Mouse (Mus musculus): ENCODE data around the gene Npas3.

Gene Npas3

GRCm38 (mm10) chr12:54067886-54068756 is 819.6 kb downstream of the Npas3 start:
- peak; percentile 73 to 81 for DNase-seq

GRCm38 (mm10) chr12:54068757-54069146 is 820.3 kb downstream of the Npas3 start:
- no peak for DNase-seq

GRCm38 (mm10) chr12:54074012-54074411 is 825.5 kb downstream of the Npas3 start:
- DNase-seq = no peak

- no peak for DNase-seq
Measured at GRCm38 (mm10) chr12:54080996-54081395, 832.5 kb downstream of the Npas3 start.

GRCm38 (mm10) chr12:54093729-54094128 is 845.3 kb downstream of the Npas3 start:
- DNase-seq = no peak

GRCm38 (mm10) chr12:54096492-54096891 is 848.0 kb downstream of the Npas3 start:
- no peak for DNase-seq

GRCm38 (mm10) chr12:54098136-54098535 is 849.7 kb downstream of the Npas3 start:
- no peak for DNase-seq

- peak; percentile 88 to 90 for DNase-seq
Measured at GRCm38 (mm10) chr12:54098785-54099184, 850.3 kb downstream of the Npas3 start.

GRCm38 (mm10) chr12:54099458-54099857 is 851.0 kb downstream of the Npas3 start:
- DNase-seq = no peak

GRCm38 (mm10) chr12:54101307-54101870 is 852.9 kb downstream of the Npas3 start:
- DNase-seq = peak; percentile 10 to 33

- DNase-seq = no peak
Measured at GRCm38 (mm10) chr12:54102500-54102899, 854.0 kb downstream of the Npas3 start.

- no peak for DNase-seq
Measured at GRCm38 (mm10) chr12:54105531-54105930, 857.1 kb downstream of the Npas3 start.

- DNase-seq = no peak
Measured at GRCm38 (mm10) chr12:54105946-54106345, 857.5 kb downstream of the Npas3 start.

GRCm38 (mm10) chr12:54110342-54110741 is 861.9 kb downstream of the Npas3 start:
- DNase-seq = no peak

GRCm38 (mm10) chr12:54110930-54111329 is 862.5 kb downstream of the Npas3 start:
- DNase-seq = no peak

- no peak for DNase-seq
Measured at GRCm38 (mm10) chr12:54120386-54120785, 871.9 kb downstream of the Npas3 start.

GRCm38 (mm10) chr12:54121286-54121685 is 872.8 kb downstream of the Npas3 start:
- no peak for DNase-seq
